Mouse (Mus musculus) liver, postnatal 0 days (tissue): ENCODE data around the gene Sh3bgr. TPM values are rescaled to one million over a fixed set of nuclear protein-coding genes. Genes with fewer than 3 reads are reported as not detected.

Experiments used
- ATAC-seq: fragments of 200-750 bp; cut with Nextera tagmentation; 2 replicates; pipeline ENCODE4 v1.8.0; 2017; ENCODE audit warnings: mild to moderate bottlenecking, moderate library complexity
- DNase-seq: peaks from one replicate; pipeline ENCODE4 v3.0.0-alpha.2; 2016
- H3K27ac ChIP-seq: fragments of 300-500 bp; sonication (generic); 2 replicates; pipeline ENCODE4 v1.5.1; 2014; ENCODE audit warnings: antibody characterized with exemption, moderate library complexity, mild to moderate bottlenecking, low read depth
- H3K27me3 ChIP-seq: fragments of 300-500 bp; sonication (generic); 2 replicates; pipeline ENCODE4 v1.6.1; 2014; ENCODE audit warnings: low read length, control low read depth, mixed read lengths; ENCODE audit not compliant: insufficient read depth
- H3K36me3 ChIP-seq: fragments of 300-500 bp; sonication (generic); replicated peaks from 2 replicates; pipeline ENCODE4 v1.6.1; 2014; ENCODE audit warnings: mild to moderate bottlenecking, control low read depth, low read length, moderate library complexity, mixed read lengths; ENCODE audit not compliant: insufficient read depth
- H3K4me1 ChIP-seq: fragments of 300-500 bp; sonication (generic); 2 replicates; pipeline ENCODE4 v1.6.1; 2014; ENCODE audit warnings: antibody characterized with exemption, mild to moderate bottlenecking, control low read depth; ENCODE audit not compliant: insufficient read depth
- H3K4me2 ChIP-seq: fragments of 300-500 bp; sonication (generic); 2 replicates; pipeline ENCODE4 v1.6.1; 2014; ENCODE audit warnings: low read depth, mild to moderate bottlenecking, low read length, moderate library complexity, mixed read lengths
- H3K4me3 ChIP-seq: fragments of 300-500 bp; sonication (generic); 2 replicates; pipeline ENCODE4 v1.5.1; 2014; ENCODE audit warnings: low read depth, low read length
- H3K9ac ChIP-seq: fragments of 300-500 bp; sonication (generic); replicated peaks from 2 replicates; pipeline ENCODE4 v1.6.1; 2014; ENCODE audit warnings: mild to moderate bottlenecking, moderate library complexity
- H3K9me3 ChIP-seq: fragments of 300-500 bp; sonication (generic); 2 replicates; pipeline ENCODE4 v1.6.1; 2016; ENCODE audit warnings: mild to moderate bottlenecking, control low read depth, low read length, mixed read lengths
- CTCF ChIP-seq: sonication (generic); IDR thresholded peaks from 2 replicates; pipeline ENCODE4 v1.5.1; 2016; ENCODE audit warnings: antibody characterized with exemption, low read depth
- EP300 ChIP-seq: IDR thresholded peaks from 2 replicates; pipeline ENCODE4 v1.6.1; 2016; ENCODE audit warnings: antibody characterized with exemption, low read depth, mild to moderate bottlenecking
- WGBS: fragments of 180-500 bp; shearing (Covaris S2); extraction: QIAGEN DNeasy Blood & Tissue Kit; methylation state at CpG from one replicate; pipeline ENCODE4 v1.1.7; 2014; ENCODE audit not compliant: insufficient replicate concordance; 5-methylcytosine and 5-hydroxymethylcytosine counted together
- polyA plus RNA-seq: library from polyadenylated mRNA; unstranded; fragments of >200 nt; fragmentation: Nextera tagmentation; extraction: Ambion mirVana; gene quantifications from 2 replicates; pipeline ENCODE4 v1.2.1, GENCODE M21; 2015

Gene Sh3bgr
- polyA plus RNA-seq, 1 experiment from 2014 or later = not detected

DNA sequence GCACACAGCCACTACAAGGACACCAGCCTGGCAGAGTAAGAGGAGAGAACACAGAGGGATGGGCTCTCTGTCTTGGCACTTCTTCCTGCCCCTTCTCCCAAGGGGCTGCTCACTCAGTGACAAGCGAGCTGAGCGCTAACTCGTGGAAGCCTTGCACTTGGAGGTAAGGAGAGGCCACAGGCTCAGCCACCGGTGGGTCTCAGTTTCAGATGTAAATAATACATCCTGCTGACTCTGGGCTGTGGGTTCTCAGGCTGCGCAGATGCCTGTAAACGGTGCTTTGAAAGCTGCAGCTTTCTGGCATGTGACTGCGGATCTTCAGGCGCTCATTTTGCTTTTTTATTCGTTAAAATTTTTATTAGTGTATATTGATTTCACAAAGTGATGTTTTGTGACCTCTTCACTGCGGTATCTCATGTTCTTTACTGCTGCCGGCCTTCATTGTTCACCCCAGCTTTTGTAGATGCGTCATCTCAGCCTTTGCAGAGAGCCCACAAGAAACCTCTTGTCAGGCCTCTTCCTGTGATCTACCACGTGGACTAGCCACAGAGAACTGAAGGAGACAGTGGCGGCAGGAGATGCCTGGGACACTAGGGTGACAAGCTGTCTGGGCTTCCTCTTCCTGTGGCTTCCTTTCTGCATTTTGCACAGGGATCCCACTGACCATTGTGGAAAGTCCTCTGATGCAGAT, 72.8 kb downstream of the Sh3bgr start:
- ATAC-seq (peak; percentile 56; the same call in 1 of the 2 replicates), DNase-seq (no peak)
- H3K4me1 ChIP-seq = no peaks in the 10 kb centered on the region; the same call in 1 of the 2 replicates
- 32% methylated on average over 14 of the region's 14 CpGs for WGBS
- no peaks in the 10 kb centered on the region for H3K9me3 ChIP-seq
- TF ChIP-seq CTCF (no peak), EP300 (no peak)
- no peak overlapping the region for H3K27ac ChIP-seq
- no peaks in the 10 kb centered on the region for H3K27me3 ChIP-seq
- no peaks in the 10 kb centered on the region for H3K36me3 ChIP-seq
- no peak overlapping the region for H3K9ac ChIP-seq
- no peak overlapping the region for H3K4me2 ChIP-seq
- H3K4me3 ChIP-seq = no peak overlapping the region

DNA sequence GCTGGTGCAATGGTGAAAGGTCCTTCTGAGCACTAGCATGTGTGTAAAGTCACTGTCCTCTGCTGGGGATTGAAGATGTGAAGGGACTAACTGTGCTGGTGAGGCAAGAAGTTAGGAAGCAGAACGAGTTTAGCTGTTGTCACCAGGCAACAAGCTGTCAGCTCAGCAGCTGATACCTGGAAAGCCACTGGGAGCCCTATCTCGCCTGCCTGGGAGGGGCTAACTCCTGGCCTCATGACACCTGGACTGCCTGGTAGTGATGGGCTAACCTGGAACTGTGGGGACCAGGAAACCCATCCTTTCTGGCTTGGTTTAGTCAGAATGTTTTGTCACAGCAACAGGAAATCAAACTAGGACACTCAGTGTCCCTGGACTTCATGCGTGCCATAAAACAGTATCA, 76.3 kb downstream of the Sh3bgr start:
- ATAC-seq = no peak

More for the DNA sequence above, 76.3 kb downstream of the Sh3bgr start:
- no peak for DNase-seq
- Histone ChIP-seq H3K4me1 (no peaks in the 10 kb centered on the region; the same call in 1 of the 2 replicates), H3K9me3 (no peaks in the 10 kb centered on the region), H3K36me3 (no peaks in the 10 kb centered on the region), H3K4me3 (no peak overlapping the region), H3K9ac (no peak overlapping the region), H3K27ac (no peak overlapping the region), H3K27me3 (peaks cover 12% of the 10 kb centered on the region), H3K4me2 (no peak overlapping the region)
- 58% methylated on average over 3 of the region's 3 CpGs for whole genome bisulfite sequencing
- no peak for TF ChIP-seq CTCF
- no peak for TF ChIP-seq EP300

Other genes with a start within 250 kb of the Sh3bgr start
- 44.1 and 44.9 TPM in 2 replicates for gene Psmg1, start 209.5 kb upstream of the Sh3bgr start, polyA plus RNA-seq
- gene Brwd1, start 117.9 kb upstream of the Sh3bgr start, polyA plus RNA-seq = 12.3 and 12.8 TPM in 2 replicates
- 109 and 113 TPM in 2 replicates for gene Hmgn1, start 72.7 kb upstream of the Sh3bgr start, polyA plus RNA-seq
- 5.5 and 6.1 TPM in 2 replicates for gene Wrb, start 55.0 kb upstream of the Sh3bgr start, polyA plus RNA-seq
- 0.06 and 0.07 TPM in 2 replicates for gene Lca5l, start 8.2 kb upstream of the Sh3bgr start, polyA plus RNA-seq
- gene B3galt5, start 35.4 kb downstream of the Sh3bgr start, polyA plus RNA-seq = 0.02 TPM in 1 of 2 replicates, not detected in the other
- 8.7 and 10.0 TPM in 2 replicates for gene Itgb2l, start 243.2 kb downstream of the Sh3bgr start, polyA plus RNA-seq